Mouse (Mus musculus) cerebellum, adult (tissue): ENCODE data around the gene Fam163a.
A peak's percentile ranks its signal among the peaks of the same experiment; 100 is the strongest.
"Not testable (repeated sequence)": the region's sequence is repeated elsewhere in the genome, so short reads cannot be mapped to it uniquely, and the experiment has no call there.

Experiments
- ATAC-seq: cut with Nextera tagmentation; 2 replicates; pipeline ENCODE4 v1.9.2; 2017; ENCODE audit warnings: mild to moderate bottlenecking, moderate library complexity, mixed read lengths; ENCODE audit not compliant: insufficient number of reproducible peaks, low FRiP score, low TSS enrichment

Fam163a gene

GRCm38 (mm10) chr1:156204656-156205131 lies at the start of gene Fam163a:
Gene Fam163a (minus strand): TSS chr1:156205026.
- no peak for ATAC-seq

DNA sequence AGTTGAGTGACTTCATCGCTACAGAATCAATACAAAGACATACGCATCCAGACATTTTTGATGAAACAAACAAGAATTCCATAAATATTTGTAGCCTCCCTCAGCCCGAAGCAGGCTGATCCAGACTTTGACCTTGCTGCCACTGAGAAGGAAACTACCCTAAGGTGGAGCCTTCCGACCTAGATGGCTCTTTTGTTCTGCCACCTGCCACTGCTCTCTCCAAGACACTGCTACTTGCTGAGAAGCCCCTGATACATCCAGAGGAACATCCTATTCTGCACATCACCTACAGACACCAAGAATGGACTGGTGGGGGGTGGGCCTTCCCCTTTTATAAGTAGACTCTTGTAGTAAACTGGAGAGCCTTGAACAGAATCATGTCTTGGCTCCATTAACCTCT lies 46.3 kb upstream of the Fam163a start:
- not testable (repeated sequence) for ATAC-seq

DNA sequence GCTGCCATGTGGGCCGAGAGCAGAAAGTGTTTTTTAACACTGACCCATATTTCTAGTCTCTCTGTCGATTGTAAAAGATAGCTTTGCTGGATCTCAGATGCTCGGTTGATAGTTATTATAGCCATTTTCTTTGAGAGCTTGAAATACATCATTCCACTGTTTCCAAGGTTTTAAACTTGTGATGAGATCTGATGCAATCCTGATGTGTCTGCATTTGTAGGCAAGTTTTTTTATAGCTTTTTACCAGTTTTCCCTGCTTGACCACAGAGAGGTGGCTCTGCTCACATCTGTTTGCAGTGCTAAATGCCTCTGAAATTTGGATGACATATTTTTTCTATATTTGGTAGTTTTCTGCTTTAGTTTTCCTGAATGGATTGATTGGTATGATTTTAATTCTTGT lies 43.1 kb upstream of the Fam163a start:
- no peak for ATAC-seq

DNA sequence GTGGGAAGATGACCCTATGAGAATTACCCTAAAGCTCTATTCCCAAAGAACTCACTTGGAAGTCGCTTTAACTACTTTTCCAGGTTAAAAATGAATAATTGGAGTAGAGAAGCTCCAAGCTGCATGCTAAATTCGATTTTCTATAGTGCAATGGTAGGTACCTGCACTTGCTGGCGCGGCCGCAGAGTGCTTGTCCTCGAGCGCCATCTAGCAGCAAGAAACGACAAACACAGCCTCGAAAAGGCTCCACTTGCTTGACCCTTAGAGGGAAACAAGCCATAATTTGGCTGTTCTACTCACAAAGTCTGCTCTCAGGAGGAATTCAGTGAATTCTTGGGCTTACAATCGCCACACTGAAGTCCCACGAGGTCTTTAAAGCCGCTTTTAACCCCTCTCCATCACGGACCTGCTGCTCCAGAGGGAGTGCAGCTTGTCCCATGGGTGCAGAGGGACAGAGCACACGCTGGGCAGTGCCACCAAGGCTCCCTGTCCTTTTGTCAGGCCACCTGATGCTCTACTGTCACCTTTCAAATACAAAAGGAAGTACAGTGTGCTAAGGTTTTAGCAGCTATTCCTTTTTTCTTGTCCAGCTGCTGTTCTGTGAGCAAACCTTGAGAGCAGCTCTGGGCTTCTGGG lies 37.0 kb upstream of the Fam163a start:
- ATAC-seq = peak; percentile 73

- ATAC-seq = no peak
Observed at GRCm38 (mm10) chr1:156241035-156241434, 36.2 kb upstream of the Fam163a start.

DNA sequence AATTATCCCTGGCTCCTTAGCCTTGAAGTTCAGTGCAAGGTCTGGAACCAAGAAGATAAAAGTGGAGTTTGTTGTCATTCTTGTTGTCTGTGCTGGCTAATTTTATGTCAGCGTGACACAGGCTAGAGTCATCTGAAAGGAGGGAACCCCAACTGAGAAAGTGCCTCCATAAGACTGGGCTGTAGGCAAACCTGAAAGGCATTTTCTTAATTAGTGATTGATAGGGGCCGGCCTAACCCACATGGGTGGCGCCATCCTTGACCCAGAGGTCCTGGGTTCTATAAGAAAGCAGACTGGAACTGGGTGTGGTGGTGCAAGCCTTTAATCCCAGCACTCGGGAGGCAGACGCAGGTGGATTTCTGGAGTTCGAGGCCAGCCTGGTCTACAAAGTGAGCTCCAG lies 26.3 kb upstream of the Fam163a start:
- no peak for ATAC-seq

GRCm38 (mm10) chr1:156230339-156231089 lies 25.7 kb upstream of the Fam163a start:
- ATAC-seq = no peak

GRCm38 (mm10) chr1:156229448-156229847 lies 24.6 kb upstream of the Fam163a start:
- 0 out of 2 replicates have a peak, but pooled peaks have one; percentile 15 for ATAC-seq

GRCm38 (mm10) chr1:156228728-156229127 lies 23.9 kb upstream of the Fam163a start:
- ATAC-seq = no peak

DNA sequence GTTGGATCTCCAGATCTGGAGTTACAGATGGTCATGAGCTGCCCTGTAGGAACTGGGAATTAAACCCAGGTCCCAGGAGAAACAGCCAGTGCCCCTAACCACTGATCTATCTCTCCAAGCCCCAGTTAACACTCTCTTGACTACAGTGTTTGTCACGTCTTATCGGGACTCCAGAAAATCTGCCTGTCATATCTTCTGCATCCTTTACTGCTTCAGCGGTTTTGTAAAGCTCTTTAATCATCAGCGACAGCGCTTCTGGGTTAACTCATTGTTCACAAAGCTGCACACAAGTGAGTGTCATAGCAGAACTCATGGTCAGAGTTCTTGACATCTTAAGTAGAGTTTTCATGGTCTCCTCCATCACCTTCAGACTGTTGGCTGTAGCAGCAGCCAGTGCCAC lies 22.1 kb upstream of the Fam163a start:
- no peak for ATAC-seq

- no peak for ATAC-seq
Observed at GRCm38 (mm10) chr1:156222205-156223000, 17.6 kb upstream of the Fam163a start.

GRCm38 (mm10) chr1:156221327-156221726 lies 16.5 kb upstream of the Fam163a start:
- ATAC-seq = no peak

DNA sequence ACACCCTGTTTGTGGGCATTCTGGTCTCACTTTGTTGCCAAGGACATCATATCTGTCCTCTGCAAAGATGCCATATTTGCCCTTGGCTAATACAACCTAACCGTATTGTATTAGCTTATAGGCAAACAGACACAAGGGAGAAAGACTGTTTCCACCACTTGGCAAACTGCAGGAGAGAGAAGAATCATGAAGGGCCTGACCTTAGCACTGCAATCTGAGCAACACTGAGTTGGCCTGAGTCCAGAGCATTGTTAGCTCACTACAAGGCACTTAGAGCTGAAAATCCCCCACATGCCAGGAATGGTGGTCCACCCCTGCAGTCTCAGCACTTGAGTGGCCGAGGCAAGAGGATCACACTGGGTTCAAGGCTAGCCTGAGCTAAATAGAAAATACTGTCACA lies 13.7 kb upstream of the Fam163a start:
- no peak for ATAC-seq

- ATAC-seq = no peak
Observed at GRCm38 (mm10) chr1:156217941-156218340, 13.1 kb upstream of the Fam163a start.

GRCm38 (mm10) chr1:156217393-156217792 lies 12.6 kb upstream of the Fam163a start:
- ATAC-seq = no peak

DNA sequence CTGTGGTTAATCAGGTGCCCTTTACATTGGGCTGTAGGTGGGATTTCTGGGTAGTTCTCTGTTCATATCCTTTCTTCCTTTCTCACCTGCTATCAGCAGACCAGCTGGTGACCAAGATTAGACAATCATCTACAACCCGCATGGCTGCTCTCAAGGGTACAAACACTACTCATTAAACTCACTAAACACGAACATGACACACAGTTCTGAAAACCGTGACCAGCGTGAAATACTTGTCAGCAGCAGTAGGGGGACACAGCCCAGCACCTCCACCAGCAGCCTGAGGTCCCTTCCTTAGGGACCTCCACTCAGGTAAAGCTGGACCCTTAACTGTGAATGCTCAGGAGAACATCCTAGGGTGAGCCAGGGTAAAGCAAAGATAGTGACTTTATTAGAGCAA lies 11.4 kb upstream of the Fam163a start:
- no peak for ATAC-seq

DNA sequence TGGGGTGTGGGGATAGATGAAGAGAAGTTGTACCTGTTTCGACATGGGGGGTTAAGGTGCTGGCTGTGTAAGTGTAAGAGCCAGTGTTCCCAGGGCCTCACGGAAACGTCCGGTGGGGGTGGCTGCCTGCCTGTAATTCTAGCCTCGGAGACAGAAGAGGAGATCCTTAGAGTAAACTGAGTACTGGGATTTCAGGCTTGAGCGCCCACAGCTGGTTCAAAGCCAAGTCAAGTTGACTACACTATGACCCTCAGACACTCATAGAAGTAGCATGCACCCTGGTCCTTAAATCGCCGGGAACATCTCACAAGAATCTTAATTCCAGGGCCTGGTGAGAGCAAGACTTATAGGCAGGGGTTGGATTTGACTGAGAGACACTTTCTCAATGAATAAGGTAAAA lies 9.8 kb upstream of the Fam163a start:
- no peak for ATAC-seq

- ATAC-seq = no peak
Observed at GRCm38 (mm10) chr1:156212923-156213322, 8.1 kb upstream of the Fam163a start.

- ATAC-seq = no peak
Observed at GRCm38 (mm10) chr1:156211809-156212317, 7.0 kb upstream of the Fam163a start.

DNA sequence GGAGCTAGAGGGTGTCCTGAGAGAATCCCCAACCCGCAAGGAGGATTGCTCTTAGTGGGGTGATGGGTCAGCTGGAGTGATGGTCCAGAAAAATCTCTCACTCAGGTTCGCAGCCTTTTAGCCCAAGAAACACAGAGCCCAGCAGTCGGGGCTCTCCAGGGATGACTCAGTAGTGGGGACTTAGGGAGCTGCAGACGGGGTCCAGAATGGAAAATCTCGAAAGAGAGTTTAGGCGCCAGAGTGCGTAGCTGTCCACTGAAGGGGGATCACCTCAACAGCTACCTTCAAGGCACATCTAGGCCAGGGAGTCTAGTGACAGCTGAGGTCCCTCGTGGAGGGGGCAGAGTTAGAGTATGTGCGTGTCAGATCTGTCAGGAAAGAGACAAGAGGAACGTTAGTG lies 338 bp upstream of the Fam163a start:
- ATAC-seq = no peak
